Mouse (Mus musculus): ENCODE results near the gene Arhgap15.

DNA sequence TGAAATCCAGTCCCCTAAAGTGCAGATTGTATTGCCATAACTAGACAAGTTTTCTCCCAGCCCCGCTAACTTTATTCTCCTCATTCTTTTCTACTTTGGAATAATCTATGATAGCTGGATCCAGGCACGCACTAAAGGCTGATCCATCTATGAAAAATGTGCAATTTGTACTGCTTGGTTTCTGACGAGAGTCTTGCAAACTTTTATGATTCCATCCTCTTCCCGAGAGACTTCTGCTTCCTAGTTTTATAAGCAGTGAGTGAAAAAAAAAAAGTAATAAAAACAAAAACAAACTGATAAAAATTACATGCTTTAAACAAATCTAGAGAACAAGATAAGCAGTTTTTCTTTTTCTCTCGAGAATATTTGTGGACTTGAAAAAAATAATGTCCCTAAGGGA, 398.9 kb downstream of the Arhgap15 start:
- TF ChIP-seq POLR2A (IDR thresholded peaks at IDR 0.05; ENCODE audit: extremely low read depth, insufficient read depth, low read length) (no peak), CTCF (IDR thresholded peaks at IDR 0.05; ENCODE audit: low read depth, low read length) (no peak)
